Mouse (Mus musculus): ENCODE measurements around the gene Rasgrf1. TPM values are rescaled to one million over a fixed set of nuclear protein-coding genes. Genes with fewer than 3 reads are reported as not detected.
A peak's percentile ranks its signal among the peaks of the same experiment; 100 is the strongest.

The Rasgrf1 gene
- polyA plus RNA-seq, 1 experiment from 2014 or later, result 0.08 TPM

- Histone ChIP-seq H3K27ac (replicated peaks; ENCODE audit: low read depth, low read length) (no peak overlapping the region), H3K36me3 (ENCODE audit: control insufficient read depth, insufficient read depth, low read length) (no peaks in the 10 kb centered on the region), H3K4me1 (ENCODE audit: control insufficient read depth, insufficient read depth, low read length) (peaks cover 13% of the 10 kb centered on the region), H3K4me3 (ENCODE audit: low read depth, low read length) (no peak overlapping the region), H3K27me3 (ENCODE audit: control insufficient read depth, insufficient read depth, low read length) (no peaks in the 10 kb centered on the region), H3K9me3 (ENCODE audit: control insufficient read depth, low read length) (no peaks in the 10 kb centered on the region), H3K9ac (ENCODE audit: low read length) (no peak overlapping the region), H3K4me2 (ENCODE audit: low read depth, severe bottlenecking) (no peak overlapping the region)
- 90% methylated on average over 1 of the region's 1 CpGs for WGBS
- no peak for ATAC-seq (ENCODE audit: insufficient number of reproducible peaks, low FRiP score, low TSS enrichment, low read depth)
- peak; percentile 12 for DNase-seq (ENCODE audit: low spot score)
These were observed 15.1 kb downstream of the Rasgrf1 start for GRCm38 (mm10) chr9:89924836-89925235.

GRCm38 (mm10) chr9:89928497-89928896 is 18.8 kb downstream of the Rasgrf1 start:
- ATAC-seq (ENCODE audit: insufficient number of reproducible peaks, low FRiP score, low TSS enrichment, low read depth), result no peak

GRCm38 (mm10) chr9:89940428-89940827 is 30.7 kb downstream of the Rasgrf1 start:
- no peak overlapping the region for H3K9ac ChIP-seq (ENCODE audit: low read length)
- H3K4me1 ChIP-seq (ENCODE audit: control insufficient read depth, insufficient read depth, low read length), result no peaks in the 10 kb centered on the region
- DNase-seq (ENCODE audit: low spot score) (peak; percentile 12), ATAC-seq (ENCODE audit: insufficient number of reproducible peaks, low FRiP score, low TSS enrichment, low read depth) (no peak)
- no peaks in the 10 kb centered on the region for H3K36me3 ChIP-seq (ENCODE audit: control insufficient read depth, insufficient read depth, low read length)
- H3K4me2 ChIP-seq (ENCODE audit: low read depth, severe bottlenecking), result no peak overlapping the region
- WGBS, result 78% methylated on average over 1 of the region's 1 CpGs
- H3K9me3 ChIP-seq (ENCODE audit: control insufficient read depth, low read length), result no peaks in the 10 kb centered on the region
- H3K27me3 ChIP-seq (ENCODE audit: control insufficient read depth, insufficient read depth, low read length), result no peaks in the 10 kb centered on the region
- H3K4me3 ChIP-seq (ENCODE audit: low read depth, low read length), result no peak overlapping the region
- H3K27ac ChIP-seq (replicated peaks; ENCODE audit: low read depth, low read length), result no peak overlapping the region

More at GRCm38 (mm10) chr9:89928497-89928896, 18.8 kb downstream of the Rasgrf1 start:
- no peak for DNase-seq (ENCODE audit: low spot score)
- no peaks in the 10 kb centered on the region for H3K4me1 ChIP-seq (ENCODE audit: control insufficient read depth, insufficient read depth, low read length)
- no peak overlapping the region for H3K4me2 ChIP-seq (ENCODE audit: low read depth, severe bottlenecking)
- H3K27me3 ChIP-seq (ENCODE audit: control insufficient read depth, insufficient read depth, low read length), result no peaks in the 10 kb centered on the region
- no peaks in the 10 kb centered on the region for H3K9me3 ChIP-seq (ENCODE audit: control insufficient read depth, low read length)
- H3K36me3 ChIP-seq (ENCODE audit: control insufficient read depth, insufficient read depth, low read length), result no peaks in the 10 kb centered on the region
- no peak overlapping the region for H3K9ac ChIP-seq (ENCODE audit: low read length)
- no peak overlapping the region for H3K4me3 ChIP-seq (ENCODE audit: low read depth, low read length)
- H3K27ac ChIP-seq (replicated peaks; ENCODE audit: low read depth, low read length), result no peak overlapping the region

GRCm38 (mm10) chr9:89946830-89947229 is 37.1 kb downstream of the Rasgrf1 start:
- Histone ChIP-seq H3K9me3 (ENCODE audit: control insufficient read depth, low read length) (no peaks in the 10 kb centered on the region), H3K4me2 (ENCODE audit: low read depth, severe bottlenecking) (no peak overlapping the region), H3K27ac (replicated peaks; ENCODE audit: low read depth, low read length) (no peak overlapping the region), H3K4me3 (ENCODE audit: low read depth, low read length) (no peak overlapping the region), H3K9ac (ENCODE audit: low read length) (no peak overlapping the region), H3K27me3 (ENCODE audit: control insufficient read depth, insufficient read depth, low read length) (no peaks in the 10 kb centered on the region), H3K4me1 (ENCODE audit: control insufficient read depth, insufficient read depth, low read length) (no peaks in the 10 kb centered on the region), H3K36me3 (ENCODE audit: control insufficient read depth, insufficient read depth, low read length) (no peaks in the 10 kb centered on the region)
- ATAC-seq (ENCODE audit: insufficient number of reproducible peaks, low FRiP score, low TSS enrichment, low read depth) (no peak), DNase-seq (ENCODE audit: low spot score) (peak; percentile 16)
- WGBS, result 92% methylated on average over 9 of the region's 9 CpGs

- Histone ChIP-seq H3K9ac (ENCODE audit: low read length) (no peak overlapping the region), H3K27ac (replicated peaks; ENCODE audit: low read depth, low read length) (no peak overlapping the region), H3K9me3 (ENCODE audit: control insufficient read depth, low read length) (no peaks in the 10 kb centered on the region), H3K4me1 (ENCODE audit: control insufficient read depth, insufficient read depth, low read length) (no peaks in the 10 kb centered on the region), H3K36me3 (ENCODE audit: control insufficient read depth, insufficient read depth, low read length) (no peaks in the 10 kb centered on the region), H3K4me3 (ENCODE audit: low read depth, low read length) (no peak overlapping the region), H3K4me2 (ENCODE audit: low read depth, severe bottlenecking) (no peak overlapping the region), H3K27me3 (ENCODE audit: control insufficient read depth, insufficient read depth, low read length) (no peaks in the 10 kb centered on the region)
- ATAC-seq (ENCODE audit: insufficient number of reproducible peaks, low FRiP score, low TSS enrichment, low read depth) (no peak), DNase-seq (ENCODE audit: low spot score) (peak; percentile 19)
- WGBS, result 67% methylated on average over 5 of the region's 5 CpGs
These were observed 38.9 kb downstream of the Rasgrf1 start for GRCm38 (mm10) chr9:89948602-89949001.

GRCm38 (mm10) chr9:89953596-89954215 is 44.0 kb downstream of the Rasgrf1 start:
- ATAC-seq (ENCODE audit: insufficient number of reproducible peaks, low FRiP score, low TSS enrichment, low read depth), result no peak
- 90% methylated on average over 22 of the region's 22 CpGs for WGBS
- peak; percentile 19 for DNase-seq (ENCODE audit: low spot score)

GRCm38 (mm10) chr9:89954860-89955479 is 45.3 kb downstream of the Rasgrf1 start:
- H3K4me1 ChIP-seq (ENCODE audit: control insufficient read depth, insufficient read depth, low read length), result no peaks in the 10 kb centered on the region
- no peaks in the 10 kb centered on the region for H3K36me3 ChIP-seq (ENCODE audit: control insufficient read depth, insufficient read depth, low read length)
- no peak overlapping the region for H3K4me3 ChIP-seq (ENCODE audit: low read depth, low read length)
- no peak overlapping the region for H3K9ac ChIP-seq (ENCODE audit: low read length)
- no peak overlapping the region for H3K4me2 ChIP-seq (ENCODE audit: low read depth, severe bottlenecking)
- no peaks in the 10 kb centered on the region for H3K9me3 ChIP-seq (ENCODE audit: control insufficient read depth, low read length)
- H3K27ac ChIP-seq (replicated peaks; ENCODE audit: low read depth, low read length), result no peak overlapping the region
- ATAC-seq (ENCODE audit: insufficient number of reproducible peaks, low FRiP score, low TSS enrichment, low read depth) (no peak), DNase-seq (ENCODE audit: low spot score) (peak; percentile 21)
- no peaks in the 10 kb centered on the region for H3K27me3 ChIP-seq (ENCODE audit: control insufficient read depth, insufficient read depth, low read length)
- WGBS, result 63% methylated on average over 8 of the region's 8 CpGs

More at GRCm38 (mm10) chr9:89953596-89954215, 44.0 kb downstream of the Rasgrf1 start:
- Histone ChIP-seq H3K4me1 (ENCODE audit: control insufficient read depth, insufficient read depth, low read length) (no peaks in the 10 kb centered on the region), H3K4me2 (ENCODE audit: low read depth, severe bottlenecking) (no peak overlapping the region), H3K9me3 (ENCODE audit: control insufficient read depth, low read length) (no peaks in the 10 kb centered on the region), H3K27me3 (ENCODE audit: control insufficient read depth, insufficient read depth, low read length) (no peaks in the 10 kb centered on the region), H3K36me3 (ENCODE audit: control insufficient read depth, insufficient read depth, low read length) (no peaks in the 10 kb centered on the region), H3K27ac (replicated peaks; ENCODE audit: low read depth, low read length) (no peak overlapping the region), H3K4me3 (ENCODE audit: low read depth, low read length) (no peak overlapping the region), H3K9ac (ENCODE audit: low read length) (no peak overlapping the region)

- 74% methylated on average over 2 of the region's 2 CpGs for WGBS
- Histone ChIP-seq H3K4me3 (ENCODE audit: low read depth, low read length) (no peak overlapping the region), H3K4me1 (ENCODE audit: control insufficient read depth, insufficient read depth, low read length) (no peaks in the 10 kb centered on the region), H3K27ac (replicated peaks; ENCODE audit: low read depth, low read length) (no peak overlapping the region), H3K9me3 (ENCODE audit: control insufficient read depth, low read length) (no peaks in the 10 kb centered on the region), H3K27me3 (ENCODE audit: control insufficient read depth, insufficient read depth, low read length) (no peaks in the 10 kb centered on the region), H3K4me2 (ENCODE audit: low read depth, severe bottlenecking) (no peak overlapping the region), H3K36me3 (ENCODE audit: control insufficient read depth, insufficient read depth, low read length) (no peaks in the 10 kb centered on the region), H3K9ac (ENCODE audit: low read length) (no peak overlapping the region)
- peak; percentile 19 for DNase-seq (ENCODE audit: low spot score)
- no peak for ATAC-seq (ENCODE audit: insufficient number of reproducible peaks, low FRiP score, low TSS enrichment, low read depth)
These were observed 49.3 kb downstream of the Rasgrf1 start for GRCm38 (mm10) chr9:89958959-89959358.
